12 mouse cellular contexts compared by ENCODE assay signal in the genomic region with DNA sequence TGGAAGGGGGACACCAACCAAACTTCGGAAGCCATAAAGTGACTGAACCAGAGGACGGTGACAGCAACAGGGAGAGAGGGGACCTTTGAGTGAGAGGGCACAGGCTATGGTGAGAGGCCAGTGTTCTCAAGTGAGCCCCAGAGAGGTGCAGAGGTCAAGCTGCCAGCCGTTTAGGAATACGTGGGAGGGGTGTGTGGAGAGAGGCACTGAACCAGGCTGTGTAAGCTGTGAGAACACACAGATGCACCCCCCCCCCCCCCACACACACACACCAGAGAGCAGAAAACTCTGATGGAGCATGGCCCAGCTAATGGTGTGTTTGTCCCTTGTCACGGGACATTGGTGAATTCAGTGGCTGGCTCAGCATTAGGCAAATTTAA. TPM values are rescaled to one million over a fixed set of nuclear protein-coding genes. Genes with fewer than 3 reads are reported as not detected.
"Had no signal": no experiment of that assay in that cellular context is flagged by ENCODE, and none has a peak within 500 bp of the region (broad histone marks: within the 10 kb centered on the region; RNA-seq: fewer than 3 reads in every experiment).

No protein-coding gene starts in this region.

- H3K36me3 ChIP-seq: limb, embryonic 13.5 days; midbrain, embryonic 15.5 days; neural tube, embryonic 12.5 days had no signal

- DNase-seq: kidney, adult 18-20 months; kidney, postnatal 4 days; left cerebral cortex, postnatal 4 days; lung, adult 18-20 months; thymus, postnatal 4 days had no signal

- H3K9ac ChIP-seq: limb, embryonic 13.5 days; liver, embryonic 14.5 days; midbrain, embryonic 15.5 days; neural tube, embryonic 12.5 days had no signal

- H3K4me3 ChIP-seq: layer of hippocampus, adult 2 months; limb, embryonic 13.5 days; midbrain, embryonic 15.5 days; neural tube, embryonic 12.5 days had no signal

- H3K27ac ChIP-seq: layer of hippocampus, adult 2 months; limb, embryonic 13.5 days; liver, embryonic 14.5 days; midbrain, embryonic 15.5 days; neural tube, embryonic 12.5 days; stomach, postnatal 0 days had no signal

- H3K27me3 ChIP-seq: limb, embryonic 13.5 days; midbrain, embryonic 15.5 days; neural tube, embryonic 12.5 days had no signal

- H3K9me3 ChIP-seq: limb, embryonic 13.5 days; midbrain, embryonic 15.5 days; neural tube, embryonic 12.5 days had no signal

- ATAC-seq: midbrain, embryonic 15.5 days had no signal

- H3K4me2 ChIP-seq: limb, embryonic 13.5 days; midbrain, embryonic 15.5 days; neural tube, embryonic 12.5 days had no signal

RNA-seq across cellular contexts. Expression of gene Cd2, which starts 58.2 kb away (rescaled TPM):
- total RNA-seq: layer of hippocampus, adult 2 months; layer of hippocampus, postnatal 10 days had no signal
- polyA plus RNA-seq: limb, embryonic 13.5 days; liver, embryonic 14.5 days; midbrain, embryonic 15.5 days; neural tube, embryonic 12.5 days; stomach, postnatal 0 days had no signal
